Mouse (Mus musculus) stomach, adult 2 months (tissue): ENCODE measurements around the gene Tmem203. TPM values are rescaled to one million over a fixed set of nuclear protein-coding genes. Genes with fewer than 3 reads are reported as not detected.

ENCODE experiments used
- polyA plus RNA-seq: library from polyadenylated mRNA; depleted of rRNA; stranded (reverse); fragments of >200 nt; gene quantifications from 2 replicates; pipeline ENCODE4 v1.2.3, GENCODE M21; 2012; rRNA removed

Gene Tmem203
- 26.1 and 51.6 TPM in 2 replicates for polyA plus RNA-seq

GRCm38 (mm10) chr2:25255284-25255779 lies at the start of gene Tmem203:
Tmem203 (plus strand) TSS chr2:25255439.

GRCm38 (mm10) chr2:25211121-25211670 lies 44.0 kb upstream of the Tmem203 start, which contains the start of gene Nelfb:
Nelfb (minus strand) TSS chr2:25211489.

GRCm38 (mm10) chr2:25214444-25214843 lies 40.8 kb upstream of the Tmem203 start, which contains the start of gene Stpg3:
Stpg3 (minus strand) TSS chr2:25214637.

GRCm38 (mm10) chr2:25218445-25218844 lies 36.8 kb upstream of the Tmem203 start, which contains the start of gene Fam166a:
Fam166a (plus strand) TSS chr2:25218745.

GRCm38 (mm10) chr2:25224492-25224765 lies 30.8 kb upstream of the Tmem203 start, which contains the start of gene Tubb4b:
Tubb4b (minus strand) TSS chr2:25224702.

GRCm38 (mm10) chr2:25234050-25234449 lies 21.2 kb upstream of the Tmem203 start, which contains the start of gene Slc34a3:
Slc34a3 (minus strand) TSS chr2:25234364.

GRCm38 (mm10) chr2:25236614-25237013 lies 18.6 kb upstream of the Tmem203 start, which contains the start of gene Rnf224:
Rnf224 (minus strand) TSS chr2:25236787.

GRCm38 (mm10) chr2:25242101-25242506 lies 13.1 kb upstream of the Tmem203 start, which contains the start of the genes Rnf208 and Cysrt1:
Rnf208 (plus strand) TSS chr2:25242255.
Cysrt1 (minus strand) TSS chr2:25242452.

GRCm38 (mm10) chr2:25246183-25247072 lies 8.8 kb upstream of the Tmem203 start, which contains the start of gene AL732309.1:
AL732309.1 (minus strand) TSS chr2:25246863.

GRCm38 (mm10) chr2:25262291-25262767 lies 7.1 kb downstream of the Tmem203 start, which contains the start of gene Tprn:
Tprn (plus strand) TSS chr2:25262618.

GRCm38 (mm10) chr2:25271827-25272511 lies 16.7 kb downstream of the Tmem203 start, which contains the start of the genes Ssna1 and Anapc2:
Ssna1 (minus strand) TSS chr2:25272438.
Anapc2 (plus strand) TSS chr2:25272478.

GRCm38 (mm10) chr2:25287927-25288649 lies 32.8 kb downstream of the Tmem203 start, which contains the start of gene Tmem210:
Tmem210 (plus strand) TSS chr2:25288145.

GRCm38 (mm10) chr2:25289651-25290050 lies 34.4 kb downstream of the Tmem203 start, which contains the start of gene Lrrc26:
Lrrc26 (plus strand) TSS chr2:25289915.

Other genes starting within 250 kb of the Tmem203 start
- gene Nsmf, start 201.1 kb upstream of the Tmem203 start, polyA plus RNA-seq, result 43.8 and 57.8 TPM in 2 replicates
- 6.6 and 9.0 TPM in 2 replicates for gene Entpd8, start 175.1 kb upstream of the Tmem203 start, polyA plus RNA-seq
- gene Noxa1, start 160.3 kb upstream of the Tmem203 start, polyA plus RNA-seq, result 14.8 and 16.5 TPM in 2 replicates
- gene Nrarp, start 74.7 kb upstream of the Tmem203 start, polyA plus RNA-seq, result 41.8 and 62.3 TPM in 2 replicates
- gene Tor4a, start 58.6 kb upstream of the Tmem203 start, polyA plus RNA-seq, result 20.0 and 23.5 TPM in 2 replicates
- gene Nelfb, start 44.0 kb upstream of the Tmem203 start, polyA plus RNA-seq, result 29.3 and 32.6 TPM in 2 replicates
- not detected in 2 replicates for gene Stpg3, start 40.8 kb upstream of the Tmem203 start, polyA plus RNA-seq
- 0.35 TPM in 1 of 2 replicates, not detected in the other for gene Fam166a, start 36.7 kb upstream of the Tmem203 start, polyA plus RNA-seq
- 278 and 313 TPM in 2 replicates for gene Tubb4b, start 30.7 kb upstream of the Tmem203 start, polyA plus RNA-seq
- gene Slc34a3, start 21.1 kb upstream of the Tmem203 start, polyA plus RNA-seq, result 0.29 and 0.32 TPM in 2 replicates
- gene Rnf224, start 18.7 kb upstream of the Tmem203 start, polyA plus RNA-seq, result 0.77 and 0.82 TPM in 2 replicates
- 100 and 146 TPM in 2 replicates for gene Rnf208, start 13.2 kb upstream of the Tmem203 start, polyA plus RNA-seq
- 216 and 387 TPM in 2 replicates for gene Cysrt1, start 13.0 kb upstream of the Tmem203 start, polyA plus RNA-seq
- gene AL732309.1, start 8.6 kb upstream of the Tmem203 start, polyA plus RNA-seq, result 24.8 and 31.7 TPM in 2 replicates
- gene Tprn, start 7.2 kb downstream of the Tmem203 start, polyA plus RNA-seq, result 76.7 and 110 TPM in 2 replicates
- 32.6 and 42.6 TPM in 2 replicates for gene Ssna1, start 17.0 kb downstream of the Tmem203 start, polyA plus RNA-seq
- gene Anapc2, start 17.0 kb downstream of the Tmem203 start, polyA plus RNA-seq, result 38.5 and 51.1 TPM in 2 replicates
- not detected in 2 replicates for gene Tmem210, start 32.7 kb downstream of the Tmem203 start, polyA plus RNA-seq
- gene Lrrc26, start 34.5 kb downstream of the Tmem203 start, polyA plus RNA-seq, result 120 and 141 TPM in 2 replicates
- gene Grin1, start 63.7 kb downstream of the Tmem203 start, polyA plus RNA-seq, result 1.7 and 2.6 TPM in 2 replicates
- 6.1 and 7.3 TPM in 2 replicates for gene Man1b1, start 76.9 kb downstream of the Tmem203 start, polyA plus RNA-seq
- gene Dpp7, start 100.9 kb downstream of the Tmem203 start, polyA plus RNA-seq, result 15.2 and 20.7 TPM in 2 replicates
- 26.9 and 89.2 TPM in 2 replicates for gene Uap1l1, start 110.2 kb downstream of the Tmem203 start, polyA plus RNA-seq
- gene Sapcd2, start 116.9 kb downstream of the Tmem203 start, polyA plus RNA-seq, result 16.2 and 18.1 TPM in 2 replicates
- 38.6 and 41.0 TPM in 2 replicates for gene Entpd2, start 140.4 kb downstream of the Tmem203 start, polyA plus RNA-seq
- gene Npdc1, start 143.9 kb downstream of the Tmem203 start, polyA plus RNA-seq, result 181 and 297 TPM in 2 replicates
- gene Fut7, start 167.8 kb downstream of the Tmem203 start, polyA plus RNA-seq, result 0.11 and 0.24 TPM in 2 replicates
- gene Abca2, start 173.3 kb downstream of the Tmem203 start, polyA plus RNA-seq, result 17.6 and 31.4 TPM in 2 replicates
- 208 and 316 TPM in 2 replicates for gene Clic3, start 201.4 kb downstream of the Tmem203 start, polyA plus RNA-seq
- 60.7 and 89.3 TPM in 2 replicates for gene Paxx, start 205.7 kb downstream of the Tmem203 start, polyA plus RNA-seq
- 2.0 and 3.4 TPM in 2 replicates for gene Ptgds, start 214.6 kb downstream of the Tmem203 start, polyA plus RNA-seq
- 0.26 TPM in 1 of 2 replicates, not detected in the other for gene Lcn12, start 238.5 kb downstream of the Tmem203 start, polyA plus RNA-seq
- gene Fbxw5, start 245.3 kb downstream of the Tmem203 start, polyA plus RNA-seq, result 31.7 and 32.1 TPM in 2 replicates
- gene C8g, start 246.3 kb downstream of the Tmem203 start, polyA plus RNA-seq, result 0.94 and 1.9 TPM in 2 replicates